Mouse (Mus musculus): ENCODE measurements around the gene Dlg2.

Dlg2 gene

GRCm38 (mm10) chr7:91442447-91443376 is 966.2 kb downstream of the Dlg2 start:
- DNase-seq (ENCODE audit: low read depth, low spot score) = no peak

- no peak for DNase-seq (ENCODE audit: low read depth, low spot score)
Observed at GRCm38 (mm10) chr7:91443377-91443714, 966.9 kb downstream of the Dlg2 start.

- no peak for DNase-seq (ENCODE audit: low read depth, low spot score)
Observed at GRCm38 (mm10) chr7:91443913-91444312, 967.4 kb downstream of the Dlg2 start.

- DNase-seq (ENCODE audit: low read depth, low spot score) = no peak
Observed at GRCm38 (mm10) chr7:91444728-91445127, 968.3 kb downstream of the Dlg2 start.

GRCm38 (mm10) chr7:91456796-91457195 is 980.3 kb downstream of the Dlg2 start:
- DNase-seq (ENCODE audit: low read depth, low spot score) = no peak

GRCm38 (mm10) chr7:91457207-91457606 is 980.7 kb downstream of the Dlg2 start:
- DNase-seq (ENCODE audit: low read depth, low spot score) = peak; percentile 33

GRCm38 (mm10) chr7:91461352-91461751 is 984.9 kb downstream of the Dlg2 start:
- DNase-seq (ENCODE audit: low read depth, low spot score) = no peak

GRCm38 (mm10) chr7:91463256-91463655 is 986.8 kb downstream of the Dlg2 start:
- no peak for DNase-seq (ENCODE audit: low read depth, low spot score)

- DNase-seq (ENCODE audit: low read depth, low spot score) = no peak
Observed at GRCm38 (mm10) chr7:91467061-91467460, 990.6 kb downstream of the Dlg2 start.

- no peak for DNase-seq (ENCODE audit: low read depth, low spot score)
Observed at GRCm38 (mm10) chr7:91479145-91479544, 1002.7 kb downstream of the Dlg2 start.

- DNase-seq (ENCODE audit: low read depth, low spot score) = no peak
Observed at GRCm38 (mm10) chr7:91481574-91482197, 1005.2 kb downstream of the Dlg2 start.

GRCm38 (mm10) chr7:91493234-91493633 is 1016.8 kb downstream of the Dlg2 start:
- DNase-seq (ENCODE audit: low read depth, low spot score) = no peak

GRCm38 (mm10) chr7:91495526-91495925 is 1019.1 kb downstream of the Dlg2 start:
- no peak for DNase-seq (ENCODE audit: low read depth, low spot score)

GRCm38 (mm10) chr7:91511119-91511518 is 1034.6 kb downstream of the Dlg2 start:
- no peak for DNase-seq (ENCODE audit: low read depth, low spot score)

- DNase-seq (ENCODE audit: low read depth, low spot score) = no peak
Observed at GRCm38 (mm10) chr7:91514445-91514844, 1038.0 kb downstream of the Dlg2 start.

- no peak for DNase-seq (ENCODE audit: low read depth, low spot score)
Observed at GRCm38 (mm10) chr7:91516225-91516624, 1039.8 kb downstream of the Dlg2 start.

- no peak for DNase-seq (ENCODE audit: low read depth, low spot score)
Observed at GRCm38 (mm10) chr7:91525859-91526258, 1049.4 kb downstream of the Dlg2 start.

- DNase-seq (ENCODE audit: low read depth, low spot score) = no peak
Observed at GRCm38 (mm10) chr7:91542597-91543285, 1066.3 kb downstream of the Dlg2 start.

GRCm38 (mm10) chr7:91543286-91543650 is 1066.8 kb downstream of the Dlg2 start:
- DNase-seq (ENCODE audit: low read depth, low spot score) = no peak

- no peak for DNase-seq (ENCODE audit: low read depth, low spot score)
Observed at GRCm38 (mm10) chr7:91544600-91544999, 1068.1 kb downstream of the Dlg2 start.

GRCm38 (mm10) chr7:91548796-91549195 is 1072.3 kb downstream of the Dlg2 start:
- no peak for DNase-seq (ENCODE audit: low read depth, low spot score)

GRCm38 (mm10) chr7:91557582-91557981 is 1081.1 kb downstream of the Dlg2 start:
- no peak for DNase-seq (ENCODE audit: low read depth, low spot score)
